Mouse (Mus musculus) cerebellum, adult 9-10 months (tissue): ENCODE data around the gene Calhm2.
A peak's percentile ranks its signal among the peaks of the same experiment; 100 is the strongest.

Source experiments
- DNase-seq: peaks from one replicate; pipeline ENCODE4 v3.0.0; 2022

Gene Calhm2

GRCm38 (mm10) chr19:47067096-47067882 lies 70.8 kb downstream of the Calhm2 start, which contains the start of gene Taf5:
Gene Taf5, plus strand, starts transcription at chr19:47067746.
- DNase-seq = peak; percentile 96

GRCm38 (mm10) chr19:47065860-47066259 lies 72.2 kb downstream of the Calhm2 start:
- no peak for DNase-seq

GRCm38 (mm10) chr19:47057684-47058083 lies 80.4 kb downstream of the Calhm2 start:
- no peak for DNase-seq
